Mouse (Mus musculus) duodenum, adult 2 months (tissue): ENCODE data around the gene Psors1c2. TPM values are rescaled to one million over a fixed set of nuclear protein-coding genes. Genes with fewer than 3 reads are reported as not detected.

ENCODE experiments used
- polyA plus RNA-seq: library from polyadenylated mRNA; depleted of rRNA; stranded (reverse); fragments of >200 nt; gene quantifications from 2 replicates; pipeline ENCODE4 v1.2.3, GENCODE M21; 2012; ENCODE audit warnings: low replicate concordance; rRNA removed

The Psors1c2 gene
- 0.39 TPM in 1 of 2 replicates, not detected in the other for polyA plus RNA-seq

GRCm38 (mm10) chr17:35532901-35533300 is at the start of gene Psors1c2:
Psors1c2 (plus strand) TSS chr17:35533201.

GRCm38 (mm10) chr17:35505776-35506175 is 27.2 kb upstream of the Psors1c2 start, which contains the start of gene Pou5f1:
Pou5f1 (plus strand) TSS chr17:35506018.

GRCm38 (mm10) chr17:35516652-35517500 is 16.1 kb upstream of the Psors1c2 start, which contains the start of the genes Tcf19 and Cchcr1:
Tcf19 (minus strand) TSS chr17:35516824.
Cchcr1 (plus strand) TSS chr17:35517100.

GRCm38 (mm10) chr17:35551881-35552414 is 18.9 kb downstream of the Psors1c2 start, which contains the start of gene Cdsn:
Cdsn (plus strand) TSS chr17:35552128.

GRCm38 (mm10) chr17:35567150-35567549 is 34.1 kb downstream of the Psors1c2 start, which contains the start of gene 2300002M23Rik:
2300002M23Rik (plus strand) TSS chr17:35567450.

Other genes starting within 250 kb of the Psors1c2 start
- gene H2-Q1, start 212.8 kb upstream of the Psors1c2 start, polyA plus RNA-seq = 28.5 and 65.5 TPM in 2 replicates
- 350 and 1,003 TPM in 2 replicates for gene H2-Q2, start 191.0 kb upstream of the Psors1c2 start, polyA plus RNA-seq
- gene H2-Q4, start 153.6 kb upstream of the Psors1c2 start, polyA plus RNA-seq = 97.7 and 164 TPM in 2 replicates
- gene H2-Q6, start 108.4 kb upstream of the Psors1c2 start, polyA plus RNA-seq = 16.0 and 40.0 TPM in 2 replicates
- 49.5 and 117 TPM in 2 replicates for gene H2-Q7, start 94.0 kb upstream of the Psors1c2 start, polyA plus RNA-seq
- 11.4 and 14.5 TPM in 2 replicates for gene H2-Q10, start 63.1 kb upstream of the Psors1c2 start, polyA plus RNA-seq
- gene Pou5f1, start 27.2 kb upstream of the Psors1c2 start, polyA plus RNA-seq = not detected in 2 replicates
- gene Tcf19, start 16.4 kb upstream of the Psors1c2 start, polyA plus RNA-seq = 8.0 and 16.7 TPM in 2 replicates
- 3.4 TPM in 2 replicates for gene Cchcr1, start 16.1 kb upstream of the Psors1c2 start, polyA plus RNA-seq
- 0.71 and 1.6 TPM in 2 replicates for gene Cdsn, start 18.9 kb downstream of the Psors1c2 start, polyA plus RNA-seq
- gene 2300002M23Rik, start 34.2 kb downstream of the Psors1c2 start, polyA plus RNA-seq = not detected in 2 replicates
- gene Sfta2, start 68.3 kb downstream of the Psors1c2 start, polyA plus RNA-seq = 0.48 TPM in 1 of 2 replicates, not detected in the other
- gene Gm9573, start 93.4 kb downstream of the Psors1c2 start, polyA plus RNA-seq = 0.05 TPM in 1 of 2 replicates, not detected in the other
- 0.17 and 64.7 TPM in 2 replicates for gene Mucl3, start 110.5 kb downstream of the Psors1c2 start, polyA plus RNA-seq
- 32.7 and 37.8 TPM in 2 replicates for gene Vars2, start 134.4 kb downstream of the Psors1c2 start, polyA plus RNA-seq
- gene Gtf2h4, start 140.5 kb downstream of the Psors1c2 start, polyA plus RNA-seq = 14.5 and 14.8 TPM in 2 replicates
- 63.7 and 75.5 TPM in 2 replicates for gene Ddr1, start 171.4 kb downstream of the Psors1c2 start, polyA plus RNA-seq